Comparison of ENCODE assay signal across 9 mouse cellular contexts in genomic region chr8:93917859-93918421, GRCm38 (mm10).
DNase-seq lines count a peak whose midpoint lies in the region; TF ChIP-seq lines count a peak whose summit lies in the region.
"Had no signal": no experiment of that assay in that cellular context is flagged by ENCODE, and none has a peak within 500 bp of the region (broad histone marks: within the 10 kb centered on the region; RNA-seq: fewer than 3 reads in every experiment).

No protein-coding gene starts in this region.

- no peak overlapping the region; the same call in 1 of the 2 replicates for H3K4me3 ChIP-seq in layer of hippocampus, adult 2 months
- H3K4me3 ChIP-seq: myocyte had no signal

- peak overlapping the region; percentile 86 for H3K27ac ChIP-seq in layer of hippocampus, adult 2 months

- intact Hi-C loops in heart, postnatal 25 days (cut with DNase I) = no loop called here

- peak; percentile 33 for TF ChIP-seq CTCF in layer of hippocampus, adult 2 months (conservative IDR thresholded peaks at IDR 0.05)

- peak; percentile 52 to 57 for DNase-seq in heart, adult 18-20 months
- no peak for DNase-seq in heart, postnatal 25 days (ENCODE audit: low spot score)
- peak; percentile 97 to 99 for DNase-seq in cerebellum, postnatal 14 days
- DNase-seq in frontal cortex, postnatal 10 days (ENCODE audit: low spot score in 2 of 2) = peak; percentile 83
- peak; percentile 71 to 89 for DNase-seq in layer of hippocampus, adult 2 months (ENCODE audit: low spot score in 2 of 2)
- DNase-seq in lung, postnatal 36 days = peak; percentile 28
- DNase-seq in right cerebral cortex, postnatal 36 days (ENCODE audit: low spot score in 2 of 2) = peak; percentile 77 to 82
- no peak for DNase-seq in thymus, postnatal 14 days

Comparison
In these comparisons a context has a peak if more than half of its experiments do, and no peak if none do; other contexts are left out.
1. DNase-seq: peak in heart, adult 18-20 months (2 of 2), cerebellum, postnatal 14 days (2 of 2), frontal cortex, postnatal 10 days (2 of 2), layer of hippocampus, adult 2 months (2 of 2), lung, postnatal 36 days (single experiment) and right cerebral cortex, postnatal 36 days (2 of 2); none in heart, postnatal 25 days (single experiment) and thymus, postnatal 14 days (single experiment).